Comparison of ENCODE assay signal across 8 mouse cellular contexts in genomic region chr6:88190310-88191023, GRCm38 (mm10). TPM values are rescaled to one million over a fixed set of nuclear protein-coding genes. Genes with fewer than 3 reads are reported as not detected.
DNase-seq lines count a peak whose midpoint lies in the region; ATAC-seq lines count a peak whose summit lies in the region.

No protein-coding gene starts in this region.

- H3K9me3 ChIP-seq in embryonic facial prominence, embryonic 14.5 days (ENCODE audit: control insufficient read depth, low read length) = no peaks in the 10 kb centered on the region
- H3K9me3 ChIP-seq in intestine, embryonic 16.5 days (ENCODE audit: control insufficient read depth, low read length) = no peaks in the 10 kb centered on the region
- H3K9me3 ChIP-seq in midbrain, embryonic 10.5 days (replicated peaks) = no peaks in the 10 kb centered on the region

- WGBS in embryonic facial prominence, embryonic 14.5 days = 3% methylated on average over 49 of the region's 49 CpGs
- WGBS in intestine, embryonic 16.5 days = 6% methylated on average over 49 of the region's 49 CpGs
- under 1% methylated on average over 49 of the region's 49 CpGs for WGBS in midbrain, embryonic 10.5 days

- H3K4me2 ChIP-seq in embryonic facial prominence, embryonic 14.5 days (ENCODE audit: low read depth, low read length) = peak overlapping the region; percentile 90
- peak overlapping the region; percentile 91 for H3K4me2 ChIP-seq in intestine, embryonic 16.5 days (ENCODE audit: low read depth, low read length)

- ATAC-seq in embryonic facial prominence, embryonic 14.5 days (ENCODE audit: low read depth) = no peak
- ATAC-seq in intestine, embryonic 16.5 days = 0 out of 2 replicates have a peak, but pooled peaks have one; percentile 9

- H3K27ac ChIP-seq in embryonic facial prominence, embryonic 14.5 days (replicated peaks; ENCODE audit: low read depth, low read length) = no peak overlapping the region
- H3K27ac ChIP-seq in intestine, embryonic 16.5 days (ENCODE audit: low read length) = no peak overlapping the region
- peak overlapping the region; percentile 59 for H3K27ac ChIP-seq in midbrain, embryonic 10.5 days (replicated peaks)

- H3K4me1 ChIP-seq in embryonic facial prominence, embryonic 14.5 days (ENCODE audit: control insufficient read depth, insufficient read depth, low read length) = 0 out of 2 replicates have a peak, but pooled peaks cover 9% of the 10 kb centered on the region
- peaks cover 14% of the 10 kb centered on the region; the same call in 1 of the 2 replicates for H3K4me1 ChIP-seq in intestine, embryonic 16.5 days (ENCODE audit: control insufficient read depth, insufficient read depth, low read length)
- peaks cover 42% of the 10 kb centered on the region for H3K4me1 ChIP-seq in midbrain, embryonic 10.5 days

- no peak overlapping the region for H3K9ac ChIP-seq in embryonic facial prominence, embryonic 14.5 days (ENCODE audit: low read depth, low read length)
- no peak overlapping the region for H3K9ac ChIP-seq in intestine, embryonic 16.5 days (ENCODE audit: low read depth, low read length)

- H3K36me3 ChIP-seq in embryonic facial prominence, embryonic 14.5 days (ENCODE audit: control insufficient read depth, insufficient read depth, low read length) = no peaks in the 10 kb centered on the region
- H3K36me3 ChIP-seq in intestine, embryonic 16.5 days (ENCODE audit: control insufficient read depth, insufficient read depth, low read length) = no peaks in the 10 kb centered on the region
- no peaks in the 10 kb centered on the region for H3K36me3 ChIP-seq in midbrain, embryonic 10.5 days

- H3K27me3 ChIP-seq in embryonic facial prominence, embryonic 14.5 days (replicated peaks; ENCODE audit: control insufficient read depth, insufficient read depth, low read length) = peaks cover 84% of the 10 kb centered on the region
- peaks cover 71% of the 10 kb centered on the region for H3K27me3 ChIP-seq in intestine, embryonic 16.5 days (replicated peaks; ENCODE audit: control insufficient read depth, insufficient read depth, low read length)
- peaks cover 96% of the 10 kb centered on the region for H3K27me3 ChIP-seq in midbrain, embryonic 10.5 days (ENCODE audit: low read depth, poor library complexity, severe bottlenecking)

- peak overlapping the region; percentile 54 for H3K4me3 ChIP-seq in embryonic facial prominence, embryonic 14.5 days (ENCODE audit: low read depth, low read length)
- H3K4me3 ChIP-seq in intestine, embryonic 16.5 days (ENCODE audit: low read length) = peak overlapping the region; percentile 7; the same call in 1 of the 2 replicates
- H3K4me3 ChIP-seq in midbrain, embryonic 10.5 days = peak overlapping the region; percentile 56

- peak; percentile 22 to 67 for DNase-seq in adrenal gland, adult (ENCODE audit: inconsistent age in 2 of 2, low spot score in 1 of 2)
- DNase-seq in adrenal gland, adult 8-10 months = no peak
- no peak for DNase-seq in embryonic facial prominence, embryonic 14.5 days (ENCODE audit: low spot score)
- peak; percentile 56 for DNase-seq in midbrain, embryonic 10.5 days (ENCODE audit: low spot score)
- no peak for DNase-seq in frontal cortex, postnatal 14 days (ENCODE audit: low spot score in 2 of 2)
- no peak for DNase-seq in layer of hippocampus, adult 18-20 months (ENCODE audit: low spot score in 2 of 2)
- no peak for DNase-seq in kidney, postnatal 36 days

RNA-seq across cellular contexts. Expression of gene Gata2, which starts 3.2 kb away (rescaled TPM):
- total RNA-seq in adrenal gland, adult 8-10 months (2022) = 10 to 100 TPM; 29.3 to 72.4 (median 56.5) TPM
- 27.1 and 31.6 TPM in 2 replicates for polyA plus RNA-seq in embryonic facial prominence, embryonic 14.5 days (2014; fragmentation: Nextera tagmentation; extraction: Ambion mirVana)
- 4.2 and 4.7 TPM in 2 replicates for polyA plus RNA-seq in intestine, embryonic 16.5 days (2015; fragmentation: Nextera tagmentation; extraction: Ambion mirVana)
- 19.3 and 36.1 TPM in 2 replicates for polyA plus RNA-seq in midbrain, embryonic 10.5 days (2016; fragmentation: Nextera tagmentation; extraction: Ambion mirVana)
- total RNA-seq in layer of hippocampus, adult 18-20 months (2021) = 1 to 10 TPM; 5.0 to 5.9 TPM

RNA-seq across cellular contexts. Expression of gene Dnajb8, which starts 31.6 kb away (rescaled TPM):
- total RNA-seq in adrenal gland, adult 8-10 months (2022) = not detected
- polyA plus RNA-seq in embryonic facial prominence, embryonic 14.5 days (2014; fragmentation: Nextera tagmentation; extraction: Ambion mirVana) = not detected in 2 replicates
- not detected in 2 replicates for polyA plus RNA-seq in intestine, embryonic 16.5 days (2015; fragmentation: Nextera tagmentation; extraction: Ambion mirVana)
- not detected in 2 replicates for polyA plus RNA-seq in midbrain, embryonic 10.5 days (2016; fragmentation: Nextera tagmentation; extraction: Ambion mirVana)
- not detected for total RNA-seq in layer of hippocampus, adult 18-20 months (2021)

Comparison
In these comparisons a context has a peak if more than half of its experiments do, and no peak if none do; other contexts are left out.
1. DNase-seq: peak in adrenal gland, adult (2 of 2) and midbrain, embryonic 10.5 days (single experiment); none in adrenal gland, adult 8-10 months (single experiment), embryonic facial prominence, embryonic 14.5 days (single experiment), frontal cortex, postnatal 14 days (0 of 2), layer of hippocampus, adult 18-20 months (0 of 2) and kidney, postnatal 36 days (0 of 2).
2. Peak in every context shown above with its lines, with median percentiles within 50 percentile points of each other: H3K4me3 ChIP-seq.